Mouse (Mus musculus): ENCODE measurements around the gene Clec2g. TPM values are rescaled to one million over a fixed set of nuclear protein-coding genes. Genes with fewer than 3 reads are reported as not detected.
"Not testable (repeated sequence)": the region's sequence is repeated elsewhere in the genome, so short reads cannot be mapped to it uniquely, and the experiment has no call there.

Clec2g gene
- total and polyA plus RNA-seq, 3 experiments, result 0.04 TPM; not detected in 2

DNA sequence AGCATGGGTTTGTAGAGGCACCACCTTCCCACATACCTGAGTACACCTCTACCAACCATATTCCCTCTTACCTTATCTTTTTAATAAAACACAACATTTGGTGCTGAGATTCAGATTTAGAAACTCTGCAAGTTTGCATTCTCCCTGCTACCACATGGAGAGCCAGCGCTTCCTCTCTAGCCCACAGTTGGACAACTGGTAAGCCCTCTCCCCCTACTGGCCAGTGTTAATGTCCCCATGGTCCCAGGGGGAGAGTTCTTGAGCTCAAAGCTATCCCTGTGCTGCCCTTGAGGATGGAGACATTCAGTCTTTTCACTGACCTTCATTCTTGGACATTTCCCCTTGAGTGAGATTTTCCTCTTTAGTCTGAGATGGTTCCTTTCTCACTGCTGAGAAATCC is 26.9 kb downstream of the Clec2g start:
- Histone ChIP-seq H3K27ac (ENCODE audit: control insufficient read depth, low read depth, low read length) (no peak overlapping the region), H3K9ac (ENCODE audit: control insufficient read depth, low read depth, low read length, poor library complexity, severe bottlenecking) (no peak overlapping the region), H3K36me3 (ENCODE audit: control insufficient read depth in 1 of 2, insufficient read depth in 2 of 2, low read length in 2 of 2) (no peaks in the 10 kb centered on the region), H3K4me1 (ENCODE audit: control insufficient read depth in 1 of 2, insufficient read depth in 2 of 2, low read length in 2 of 2) (no peaks in the 10 kb centered on the region), H3K4me3 (ENCODE audit: control insufficient read depth in 1 of 2, insufficient read depth in 1 of 2, low read depth in 2 of 2, low read length in 2 of 2) (no peak overlapping the region), H3K27me3 (ENCODE audit: control insufficient read depth in 1 of 2, insufficient read depth in 2 of 2, low read length in 2 of 2) (no peaks in the 10 kb centered on the region), H3K79me2 (ENCODE audit: control insufficient read depth, insufficient read depth, low read length, poor library complexity) (no peaks in the 10 kb centered on the region), H3K9me3 (replicated peaks; ENCODE audit: insufficient read depth, low read length) (no peaks in the 10 kb centered on the region)
- no peak for DNase-seq (ENCODE audit: low read depth, low spot score)
- no peak for TF ChIP-seq SIN3A (IDR thresholded peaks at IDR 0.05; ENCODE audit: low read length)

DNA sequence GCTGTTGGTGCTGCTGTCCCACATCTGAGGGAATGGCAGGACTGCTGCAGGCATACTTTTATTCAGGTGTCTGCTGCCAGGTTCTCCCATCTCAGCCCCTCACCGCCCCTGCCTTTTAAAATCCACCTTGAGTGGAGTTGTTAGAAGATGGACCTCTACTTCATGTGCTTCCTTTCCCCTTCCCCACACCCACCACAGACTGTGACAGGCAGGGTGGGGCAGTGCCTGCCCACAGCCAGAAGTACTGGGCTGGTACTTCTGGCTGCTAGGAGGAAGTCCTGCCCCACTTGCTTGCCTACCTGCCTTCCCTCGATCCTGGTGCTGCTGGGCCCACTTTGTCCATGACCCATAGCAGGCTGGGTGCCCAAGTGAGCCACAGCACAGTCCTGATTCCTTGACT is 27.9 kb downstream of the Clec2g start:
- H3K9ac ChIP-seq (ENCODE audit: control insufficient read depth, low read depth, low read length, poor library complexity, severe bottlenecking); H3K4me3 ChIP-seq (ENCODE audit: control insufficient read depth in 1 of 2, insufficient read depth in 1 of 2, low read depth in 2 of 2, low read length in 2 of 2); H3K36me3 ChIP-seq (ENCODE audit: control insufficient read depth in 1 of 2, insufficient read depth in 2 of 2, low read length in 2 of 2); DNase-seq (ENCODE audit: low read depth, low spot score); H3K9me3 ChIP-seq (replicated peaks; ENCODE audit: insufficient read depth, low read length); H3K27me3 ChIP-seq (ENCODE audit: control insufficient read depth in 1 of 2, insufficient read depth in 2 of 2, low read length in 2 of 2); H3K4me1 ChIP-seq (ENCODE audit: control insufficient read depth in 1 of 2, insufficient read depth in 2 of 2, low read length in 2 of 2); H3K27ac ChIP-seq (ENCODE audit: control insufficient read depth, low read depth, low read length); H3K79me2 ChIP-seq (ENCODE audit: control insufficient read depth, insufficient read depth, low read length, poor library complexity): not testable (repeated sequence)

DNA sequence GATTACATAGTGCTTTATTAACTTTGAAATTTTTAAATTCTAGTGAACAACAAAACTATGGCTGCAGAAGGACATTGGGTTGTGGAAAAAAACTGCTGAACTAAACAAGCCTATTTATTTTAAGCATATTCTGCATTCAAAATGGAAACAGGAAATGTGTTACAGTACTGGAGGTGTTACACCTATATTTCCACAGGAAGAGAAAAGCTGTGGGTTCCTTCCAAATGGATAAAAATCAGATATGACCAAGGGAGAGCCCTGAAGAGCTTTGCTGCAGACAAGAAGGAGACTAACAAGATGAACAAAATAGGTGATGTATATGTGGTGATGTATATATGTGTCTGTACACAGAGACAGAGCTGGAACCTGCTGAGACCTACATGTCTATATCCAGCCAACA is 30.3 kb downstream of the Clec2g start:
- TF ChIP-seq ZKSCAN1 (IDR thresholded peaks at IDR 0.05; ENCODE audit: low read depth, low read length) (no peak), MXI1 (IDR thresholded peaks at IDR 0.05; ENCODE audit: low read depth, low read length) (no peak), TAL1 (IDR thresholded peaks at IDR 0.05; ENCODE audit: low read length) (no peak), BHLHE40 (IDR thresholded peaks at IDR 0.05; ENCODE audit: borderline replicate concordance, low read depth, low read length) (no peak), GATA1 (IDR thresholded peaks at IDR 0.05; ENCODE audit: low read depth, low read length) (no peak), MEF2A (IDR thresholded peaks at IDR 0.05; ENCODE audit: extremely low read depth, insufficient replicate concordance, low read depth, low read length, poor library complexity, severe bottlenecking) (no peak)
- no peak overlapping the region for H3K9ac ChIP-seq (ENCODE audit: control insufficient read depth, low read depth, low read length, poor library complexity, severe bottlenecking)
- H3K4me3 ChIP-seq (ENCODE audit: control insufficient read depth in 1 of 2, insufficient read depth in 1 of 2, low read depth in 2 of 2, low read length in 2 of 2), result no peak overlapping the region
- H3K4me1 ChIP-seq (ENCODE audit: control insufficient read depth in 1 of 2, insufficient read depth in 2 of 2, low read length in 2 of 2), result no peaks in the 10 kb centered on the region
- H3K9me3 ChIP-seq (replicated peaks; ENCODE audit: insufficient read depth, low read length), result no peaks in the 10 kb centered on the region
- H3K27me3 ChIP-seq (ENCODE audit: control insufficient read depth in 1 of 2, insufficient read depth in 2 of 2, low read length in 2 of 2), result no peaks in the 10 kb centered on the region
- H3K79me2 ChIP-seq (ENCODE audit: control insufficient read depth, insufficient read depth, low read length, poor library complexity), result no peaks in the 10 kb centered on the region
- no peak overlapping the region for H3K27ac ChIP-seq (ENCODE audit: control insufficient read depth, low read depth, low read length)
- no peak for DNase-seq (ENCODE audit: low read depth, low spot score)
- no peaks in the 10 kb centered on the region for H3K36me3 ChIP-seq (ENCODE audit: control insufficient read depth in 1 of 2, insufficient read depth in 2 of 2, low read length in 2 of 2)

DNA sequence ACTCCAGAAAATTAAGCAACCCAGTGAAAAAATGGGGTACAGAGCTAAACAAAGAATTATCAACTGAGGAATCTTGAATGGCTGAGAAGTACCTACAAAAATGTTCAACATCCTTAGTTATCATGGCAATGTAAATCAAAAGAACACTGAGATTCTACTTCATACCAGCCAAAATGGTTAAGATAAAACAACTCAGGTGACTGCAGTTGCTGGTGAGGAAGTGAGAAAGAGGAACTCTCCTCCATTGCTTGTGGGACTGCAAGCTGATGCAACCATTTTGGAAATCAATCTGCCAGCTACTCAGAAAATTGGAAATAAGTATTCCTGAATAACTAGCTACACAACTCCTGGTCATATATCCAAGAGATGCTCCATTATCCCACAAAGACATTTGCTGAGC is 34.3 kb downstream of the Clec2g start:
- H3K27me3 ChIP-seq (ENCODE audit: control insufficient read depth in 1 of 2, insufficient read depth in 2 of 2, low read length in 2 of 2), result no peaks in the 10 kb centered on the region
- H3K36me3 ChIP-seq (ENCODE audit: control insufficient read depth in 1 of 2, insufficient read depth in 2 of 2, low read length in 2 of 2), result no peaks in the 10 kb centered on the region
- H3K4me3 ChIP-seq (ENCODE audit: control insufficient read depth in 1 of 2, insufficient read depth in 1 of 2, low read depth in 2 of 2, low read length in 2 of 2), result no peak overlapping the region
- no peaks in the 10 kb centered on the region for H3K9me3 ChIP-seq (replicated peaks; ENCODE audit: insufficient read depth, low read length)
- DNase-seq (ENCODE audit: low read depth, low spot score), result peak; percentile 12
- H3K4me1 ChIP-seq (ENCODE audit: control insufficient read depth in 1 of 2, insufficient read depth in 2 of 2, low read length in 2 of 2), result no peaks in the 10 kb centered on the region
- no peak overlapping the region for H3K27ac ChIP-seq (ENCODE audit: control insufficient read depth, low read depth, low read length)
- H3K79me2 ChIP-seq (ENCODE audit: control insufficient read depth, insufficient read depth, low read length, poor library complexity), result no peaks in the 10 kb centered on the region
- no peak overlapping the region for H3K9ac ChIP-seq (ENCODE audit: control insufficient read depth, low read depth, low read length, poor library complexity, severe bottlenecking)
- TF ChIP-seq BHLHE40 (IDR thresholded peaks at IDR 0.05; ENCODE audit: borderline replicate concordance, low read depth, low read length) (peak; percentile 27; the same call in 1 of the 2 replicates), E2F4 (IDR thresholded peaks at IDR 0.05; ENCODE audit: borderline replicate concordance, low read depth, low read length) (no peak)

Measured in MEL (cell line).